Mouse (Mus musculus): ENCODE measurements around the gene Snph. TPM values are rescaled to one million over a fixed set of nuclear protein-coding genes. Genes with fewer than 3 reads are reported as not detected.

Snph gene
- polyA plus RNA-seq, 1 experiment from 2014 or later, result 0.95 TPM

DNA sequence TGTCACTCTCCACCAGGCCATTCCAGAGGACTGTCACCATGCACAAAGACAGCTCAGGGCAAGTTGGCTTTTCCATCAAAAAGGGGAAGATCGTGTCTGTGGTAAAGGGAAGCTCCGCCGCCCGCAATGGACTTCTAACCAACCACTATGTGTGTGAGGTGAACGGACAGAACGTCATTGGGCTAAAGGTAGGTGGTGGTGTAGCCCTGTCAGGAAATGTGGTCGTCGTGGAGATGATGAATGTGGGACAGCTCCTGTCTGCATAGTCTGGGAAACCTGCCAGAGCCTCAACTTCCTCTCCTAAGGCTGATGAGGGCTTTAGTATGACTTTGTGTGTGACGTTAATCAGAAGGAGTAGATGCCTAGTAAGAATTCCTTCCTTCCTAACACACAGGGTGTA lies 45.1 kb downstream of the Snph start:
- no peak overlapping the region for H3K27ac ChIP-seq
- no peak overlapping the region for H3K4me2 ChIP-seq
- H3K4me1 ChIP-seq, result no peaks in the 10 kb centered on the region
- WGBS, result 75% methylated on average over 9 of the region's 9 CpGs
- no peaks in the 10 kb centered on the region for H3K9me3 ChIP-seq (replicated peaks)
- H3K36me3 ChIP-seq, result no peaks in the 10 kb centered on the region
- ATAC-seq (replicated peaks; ENCODE audit: low FRiP score), result no peak
- H3K4me3 ChIP-seq (replicated peaks), result no peak overlapping the region
- no peak overlapping the region for H3K9ac ChIP-seq
- no peaks in the 10 kb centered on the region for H3K27me3 ChIP-seq

GRCm38 (mm10) chr2:151586807-151587206 lies 45.6 kb downstream of the Snph start:
- no peak for ATAC-seq (replicated peaks; ENCODE audit: low FRiP score)

DNA sequence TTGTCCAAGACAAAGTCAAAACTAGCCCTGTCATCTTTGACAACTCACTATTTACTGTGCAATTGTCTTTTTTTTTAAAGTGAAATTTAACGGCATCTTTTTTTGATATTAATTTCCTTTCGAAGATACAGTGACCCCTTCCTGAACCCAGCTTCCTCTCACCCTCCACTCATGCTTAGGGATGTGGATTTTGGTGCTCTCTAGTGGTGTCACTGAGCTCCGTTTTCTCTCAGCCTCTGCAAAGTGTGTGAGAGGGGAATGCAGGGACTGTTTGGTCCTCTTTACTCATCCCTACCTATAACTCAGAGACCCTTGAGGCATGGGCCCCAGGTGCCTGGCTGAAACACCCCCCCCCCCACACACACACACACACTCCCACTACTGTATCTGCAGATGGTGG lies 46.5 kb downstream of the Snph start:
- H3K9me3 ChIP-seq (replicated peaks), result no peaks in the 10 kb centered on the region
- H3K4me1 ChIP-seq, result no peaks in the 10 kb centered on the region
- H3K36me3 ChIP-seq, result no peaks in the 10 kb centered on the region
- H3K4me2 ChIP-seq, result no peak overlapping the region
- H3K4me3 ChIP-seq (replicated peaks), result no peak overlapping the region
- WGBS, result 36% methylated on average over 3 of the region's 3 CpGs
- no peak overlapping the region for H3K9ac ChIP-seq
- ATAC-seq (replicated peaks; ENCODE audit: low FRiP score), result 0 out of 2 replicates have a peak, but pooled peaks have one; percentile 24
- no peaks in the 10 kb centered on the region for H3K27me3 ChIP-seq
- no peak overlapping the region for H3K27ac ChIP-seq

More at GRCm38 (mm10) chr2:151586807-151587206, 45.6 kb downstream of the Snph start:
- no peak overlapping the region for H3K27ac ChIP-seq
- WGBS, result 100% methylated on average over 1 of the region's 1 CpGs
- no peak overlapping the region for H3K4me2 ChIP-seq
- H3K4me3 ChIP-seq (replicated peaks), result no peak overlapping the region
- H3K9ac ChIP-seq, result no peak overlapping the region
- H3K36me3 ChIP-seq, result no peaks in the 10 kb centered on the region
- no peaks in the 10 kb centered on the region for H3K4me1 ChIP-seq
- H3K27me3 ChIP-seq, result no peaks in the 10 kb centered on the region
- no peaks in the 10 kb centered on the region for H3K9me3 ChIP-seq (replicated peaks)

- no peaks in the 10 kb centered on the region for H3K36me3 ChIP-seq
- no peak overlapping the region for H3K27ac ChIP-seq
- H3K9me3 ChIP-seq (replicated peaks), result no peaks in the 10 kb centered on the region
- peaks cover 8% of the 10 kb centered on the region for H3K4me1 ChIP-seq
- no peak overlapping the region for H3K4me3 ChIP-seq (replicated peaks)
- H3K27me3 ChIP-seq, result no peaks in the 10 kb centered on the region; the same call in 1 of the 2 replicates
- WGBS, result 69% methylated on average over 1 of the region's 1 CpGs
- ATAC-seq (replicated peaks; ENCODE audit: low FRiP score), result no peak
- H3K9ac ChIP-seq, result no peak overlapping the region
- H3K4me2 ChIP-seq, result no peak overlapping the region
Measured at GRCm38 (mm10) chr2:151580945-151581344, 51.4 kb downstream of the Snph start.

GRCm38 (mm10) chr2:151579183-151579582 lies 53.2 kb downstream of the Snph start:
- H3K9ac ChIP-seq, result no peak overlapping the region
- H3K4me3 ChIP-seq (replicated peaks), result no peak overlapping the region
- no peak overlapping the region for H3K27ac ChIP-seq
- no peak overlapping the region for H3K4me2 ChIP-seq
- no peaks in the 10 kb centered on the region for H3K36me3 ChIP-seq
- no peaks in the 10 kb centered on the region; the same call in 1 of the 2 replicates for H3K27me3 ChIP-seq
- no peak for ATAC-seq (replicated peaks; ENCODE audit: low FRiP score)
- 67% methylated on average over 4 of the region's 4 CpGs for WGBS
- H3K9me3 ChIP-seq (replicated peaks), result no peaks in the 10 kb centered on the region
- H3K4me1 ChIP-seq, result peaks cover 16% of the 10 kb centered on the region

- Histone ChIP-seq H3K27ac (peak overlapping the region; percentile 77), H3K36me3 (no peaks in the 10 kb centered on the region), H3K4me3 (replicated peaks) (peak overlapping the region; percentile 49), H3K27me3 (no peaks in the 10 kb centered on the region; the same call in 1 of the 2 replicates), H3K9ac (peak overlapping the region; percentile 47), H3K4me2 (peak overlapping the region; percentile 88), H3K4me1 (peaks cover 16% of the 10 kb centered on the region), H3K9me3 (replicated peaks) (no peaks in the 10 kb centered on the region)
- peak; percentile 91 for ATAC-seq (replicated peaks; ENCODE audit: low FRiP score)
- 1% methylated on average over 38 of the region's 38 CpGs for WGBS
Measured at GRCm38 (mm10) chr2:151575699-151576389, 56.5 kb downstream of the Snph start.

DNA sequence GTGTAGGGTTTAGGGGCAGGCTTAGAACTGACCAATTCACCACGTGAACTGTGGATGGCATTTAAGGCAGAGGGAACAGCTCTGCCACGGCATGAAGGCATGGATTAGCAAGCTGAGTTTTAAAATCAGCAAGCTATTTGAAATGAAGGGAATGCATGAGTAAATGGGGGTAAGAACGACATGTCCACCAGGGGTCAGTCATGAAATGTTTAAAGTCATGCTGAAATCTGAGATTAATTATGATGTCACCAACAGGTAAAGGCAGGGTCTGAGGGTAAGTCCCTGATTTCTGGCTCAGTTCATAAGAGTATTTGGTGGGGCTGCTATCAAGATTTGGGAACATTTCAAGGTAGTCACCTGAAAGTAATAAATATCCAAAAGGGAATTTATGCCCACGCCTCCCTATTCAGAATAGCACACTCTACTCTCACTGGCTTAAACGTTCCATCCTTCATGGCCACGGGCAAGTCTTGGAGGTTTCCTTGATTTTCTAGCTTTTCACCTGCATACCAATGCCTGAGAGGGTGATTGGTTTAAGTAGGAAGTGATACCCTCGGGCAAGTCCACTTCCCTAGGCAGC lies 57.2 kb downstream of the Snph start:
- Histone ChIP-seq H3K36me3 (no peaks in the 10 kb centered on the region), H3K27me3 (no peaks in the 10 kb centered on the region; the same call in 1 of the 2 replicates), H3K9me3 (replicated peaks) (no peaks in the 10 kb centered on the region), H3K4me1 (peaks cover 16% of the 10 kb centered on the region), H3K4me3 (replicated peaks) (peak overlapping the region; percentile 49), H3K9ac (peak overlapping the region; percentile 47; the same call in 1 of the 2 replicates), H3K27ac (peak overlapping the region; percentile 77), H3K4me2 (peak overlapping the region; percentile 88)
- ATAC-seq (replicated peaks; ENCODE audit: low FRiP score), result peak; percentile 27
- 22% methylated on average over 7 of the region's 7 CpGs for WGBS

DNA sequence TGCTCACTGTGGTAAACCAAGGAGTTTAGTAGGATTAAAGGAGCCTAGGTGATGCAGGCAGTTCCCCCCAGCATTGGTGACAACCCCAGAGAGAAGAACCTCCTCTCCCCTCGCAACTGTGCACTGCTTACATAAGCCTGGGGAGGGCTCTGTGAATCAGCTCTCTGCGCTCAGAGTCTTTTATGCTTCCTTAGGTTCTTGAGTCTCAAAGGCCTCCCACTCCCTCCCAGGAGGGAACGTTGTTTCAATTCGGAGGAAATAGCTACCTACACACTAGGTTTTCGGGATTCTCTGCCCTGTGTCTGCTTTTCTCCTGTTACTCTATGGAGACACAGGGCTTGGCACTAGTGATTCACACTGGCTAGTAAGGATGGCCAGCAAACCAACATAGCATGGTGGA lies 57.8 kb downstream of the Snph start:
- no peak overlapping the region for H3K27ac ChIP-seq
- H3K27me3 ChIP-seq, result no peaks in the 10 kb centered on the region; the same call in 1 of the 2 replicates
- peaks cover 16% of the 10 kb centered on the region for H3K4me1 ChIP-seq
- no peak overlapping the region for H3K9ac ChIP-seq
- ATAC-seq (replicated peaks; ENCODE audit: low FRiP score), result no peak
- no peak overlapping the region for H3K4me2 ChIP-seq
- 64% methylated on average over 5 of the region's 5 CpGs for WGBS
- no peaks in the 10 kb centered on the region for H3K9me3 ChIP-seq (replicated peaks)
- no peak overlapping the region for H3K4me3 ChIP-seq (replicated peaks)
- H3K36me3 ChIP-seq, result no peaks in the 10 kb centered on the region

DNA sequence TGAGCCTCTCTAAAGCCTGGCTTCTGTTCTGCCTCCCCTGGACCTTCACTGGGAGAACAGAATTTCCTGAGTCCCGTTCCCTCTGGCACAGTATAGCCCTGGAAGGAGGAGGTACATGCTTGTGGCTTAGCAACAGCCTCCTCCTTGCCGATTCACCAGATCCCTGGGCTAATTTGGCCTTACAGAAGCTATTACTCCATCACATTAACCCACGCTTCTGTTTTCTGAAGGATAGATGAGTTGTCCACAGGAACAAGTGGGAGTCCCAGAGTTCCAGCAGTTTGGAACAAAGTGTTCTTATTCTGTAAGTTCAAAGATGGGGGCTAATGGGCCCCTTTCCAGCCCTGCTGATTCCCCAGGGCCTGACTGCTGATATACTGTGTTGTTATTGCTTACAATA lies 58.7 kb downstream of the Snph start:
- Histone ChIP-seq H3K9me3 (replicated peaks) (no peaks in the 10 kb centered on the region), H3K4me2 (no peak overlapping the region), H3K4me3 (replicated peaks) (no peak overlapping the region), H3K27ac (no peak overlapping the region), H3K27me3 (no peaks in the 10 kb centered on the region; the same call in 1 of the 2 replicates), H3K9ac (no peak overlapping the region), H3K4me1 (peaks cover 16% of the 10 kb centered on the region), H3K36me3 (no peaks in the 10 kb centered on the region)
- ATAC-seq (replicated peaks; ENCODE audit: low FRiP score), result no peak
- WGBS, result 79% methylated on average over 3 of the region's 3 CpGs

- peaks cover 16% of the 10 kb centered on the region for H3K4me1 ChIP-seq
- H3K4me3 ChIP-seq (replicated peaks), result no peak within 1 kb of the TSS
- no peak within 1 kb of the TSS for H3K9ac ChIP-seq
- WGBS, result 74% methylated on average over 17 of the region's 17 CpGs
- no peak for ATAC-seq (replicated peaks; ENCODE audit: low FRiP score)
- H3K27me3 ChIP-seq, result no peaks in the 10 kb centered on the region
- H3K4me2 ChIP-seq, result no peak within 1 kb of the TSS
- no peaks in the 10 kb centered on the region for H3K36me3 ChIP-seq
- no peak within 1 kb of the TSS for H3K27ac ChIP-seq
- H3K9me3 ChIP-seq (replicated peaks), result no peaks in the 10 kb centered on the region
Measured at GRCm38 (mm10) chr2:151571873-151572700, 60.3 kb downstream of the Snph start, which contains the start of gene Sdcbp2. TSS of gene Sdcbp2 (plus strand) at chr2:151572622.

GRCm38 (mm10) chr2:151569452-151569851 lies 62.9 kb downstream of the Snph start:
- Histone ChIP-seq H3K36me3 (peaks cover 5% of the 10 kb centered on the region), H3K4me2 (no peak overlapping the region), H3K4me3 (replicated peaks) (no peak overlapping the region), H3K9me3 (replicated peaks) (no peaks in the 10 kb centered on the region), H3K9ac (no peak overlapping the region), H3K4me1 (no peaks in the 10 kb centered on the region), H3K27me3 (no peaks in the 10 kb centered on the region), H3K27ac (no peak overlapping the region)
- no peak for ATAC-seq (replicated peaks; ENCODE audit: low FRiP score)
- WGBS, result 90% methylated on average over 2 of the region's 2 CpGs

GRCm38 (mm10) chr2:151566856-151567255 lies 65.5 kb downstream of the Snph start:
- H3K27me3 ChIP-seq, result no peaks in the 10 kb centered on the region
- WGBS, result 84% methylated on average over 6 of the region's 6 CpGs
- H3K27ac ChIP-seq, result no peak overlapping the region
- no peak for ATAC-seq (replicated peaks; ENCODE audit: low FRiP score)
- no peak overlapping the region for H3K4me3 ChIP-seq (replicated peaks)
- no peak overlapping the region for H3K4me2 ChIP-seq
- H3K9me3 ChIP-seq (replicated peaks), result no peaks in the 10 kb centered on the region
- no peak overlapping the region for H3K9ac ChIP-seq
- H3K36me3 ChIP-seq, result peaks cover 25% of the 10 kb centered on the region
- no peaks in the 10 kb centered on the region for H3K4me1 ChIP-seq

Data from kidney, embryonic 15.5 days (tissue).